Mouse (Mus musculus): ENCODE measurements at regions not wholly inside any gene's neighbourhood (a gene's known extent, or its start where the extent isn't known, plus 50 kb on each side); places are given as distances from the start of the nearest gene placed in this dataset.

- no peak for DNase-seq
- 82% methylated on average over 6 of the region's 6 CpGs for whole genome bisulfite sequencing
These were observed 193.9 kb downstream of the Opa1 start for GRCm38 (mm10) chr16:29773056-29773455.

GRCm38 (mm10) chr16:29774949-29775348 lies 195.8 kb downstream of the Opa1 start:
- no peaks in the 10 kb centered on the region for H3K36me3 ChIP-seq (ENCODE audit: control insufficient read depth, insufficient read depth, low read length)
- H3K4me3 ChIP-seq (replicated peaks; ENCODE audit: low read depth, low read length): no peak overlapping the region
- H3K4me2 ChIP-seq (ENCODE audit: low read length): no peak overlapping the region
- WGBS: 39% methylated on average over 2 of the region's 2 CpGs
- no peak for DNase-seq
- H3K9me3 ChIP-seq (ENCODE audit: control insufficient read depth, low read length): no peaks in the 10 kb centered on the region
- H3K4me1 ChIP-seq (ENCODE audit: control insufficient read depth, insufficient read depth, low read length): peaks cover 5% of the 10 kb centered on the region; the same call in 1 of the 2 replicates
- H3K27me3 ChIP-seq (ENCODE audit: control insufficient read depth, insufficient read depth, low read length): 0 out of 2 replicates have a peak, but pooled peaks cover 3% of the 10 kb centered on the region
- no peak overlapping the region for H3K27ac ChIP-seq (replicated peaks; ENCODE audit: low read depth, low read length)
- H3K9ac ChIP-seq (replicated peaks; ENCODE audit: low read length): no peak overlapping the region
- no peak for ATAC-seq (ENCODE audit: low FRiP score, low TSS enrichment)

More at GRCm38 (mm10) chr16:29773056-29773455, 193.9 kb downstream of the Opa1 start:
- Histone ChIP-seq H3K9me3 (ENCODE audit: control insufficient read depth, low read length) (no peaks in the 10 kb centered on the region), H3K36me3 (ENCODE audit: control insufficient read depth, insufficient read depth, low read length) (no peaks in the 10 kb centered on the region), H3K27ac (replicated peaks; ENCODE audit: low read depth, low read length) (no peak overlapping the region), H3K4me1 (ENCODE audit: control insufficient read depth, insufficient read depth, low read length) (peaks cover 5% of the 10 kb centered on the region; the same call in 1 of the 2 replicates), H3K27me3 (ENCODE audit: control insufficient read depth, insufficient read depth, low read length) (0 out of 2 replicates have a peak, but pooled peaks cover 3% of the 10 kb centered on the region), H3K4me3 (replicated peaks; ENCODE audit: low read depth, low read length) (no peak overlapping the region), H3K9ac (replicated peaks; ENCODE audit: low read length) (no peak overlapping the region), H3K4me2 (ENCODE audit: low read length) (no peak overlapping the region)
- ATAC-seq (ENCODE audit: low FRiP score, low TSS enrichment): no peak

- peaks cover 5% of the 10 kb centered on the region; the same call in 1 of the 2 replicates for H3K4me1 ChIP-seq (ENCODE audit: control insufficient read depth, insufficient read depth, low read length)
- 33% methylated on average over 5 of the region's 5 CpGs for WGBS
- no peak overlapping the region for H3K4me2 ChIP-seq (ENCODE audit: low read length)
These were observed 196.7 kb downstream of the Opa1 start for GRCm38 (mm10) chr16:29775879-29776278.

GRCm38 (mm10) chr16:29782441-29782840 lies 203.3 kb downstream of the Opa1 start:
- WGBS: 83% methylated on average over 4 of the region's 4 CpGs
- Histone ChIP-seq H3K9me3 (ENCODE audit: control insufficient read depth, low read length) (0 out of 2 replicates have a peak, but pooled peaks cover 4% of the 10 kb centered on the region), H3K27me3 (ENCODE audit: control insufficient read depth, insufficient read depth, low read length) (no peaks in the 10 kb centered on the region), H3K4me2 (ENCODE audit: low read length) (no peak overlapping the region), H3K27ac (replicated peaks; ENCODE audit: low read depth, low read length) (no peak overlapping the region), H3K36me3 (ENCODE audit: control insufficient read depth, insufficient read depth, low read length) (no peaks in the 10 kb centered on the region), H3K4me3 (replicated peaks; ENCODE audit: low read depth, low read length) (no peak overlapping the region), H3K4me1 (ENCODE audit: control insufficient read depth, insufficient read depth, low read length) (no peaks in the 10 kb centered on the region), H3K9ac (replicated peaks; ENCODE audit: low read length) (no peak overlapping the region)
- ATAC-seq (ENCODE audit: low FRiP score, low TSS enrichment): no peak
- DNase-seq: no peak

More at GRCm38 (mm10) chr16:29775879-29776278, 196.7 kb downstream of the Opa1 start:
- no peak overlapping the region for H3K4me3 ChIP-seq (replicated peaks; ENCODE audit: low read depth, low read length)
- H3K9ac ChIP-seq (replicated peaks; ENCODE audit: low read length): no peak overlapping the region
- DNase-seq (no peak), ATAC-seq (ENCODE audit: low FRiP score, low TSS enrichment) (no peak)
- no peaks in the 10 kb centered on the region for H3K9me3 ChIP-seq (ENCODE audit: control insufficient read depth, low read length)
- H3K27ac ChIP-seq (replicated peaks; ENCODE audit: low read depth, low read length): no peak overlapping the region
- 0 out of 2 replicates have a peak, but pooled peaks cover 3% of the 10 kb centered on the region for H3K27me3 ChIP-seq (ENCODE audit: control insufficient read depth, insufficient read depth, low read length)
- H3K36me3 ChIP-seq (ENCODE audit: control insufficient read depth, insufficient read depth, low read length): no peaks in the 10 kb centered on the region

- 96% methylated on average over 3 of the region's 3 CpGs for WGBS
- H3K4me1 ChIP-seq (ENCODE audit: control insufficient read depth, insufficient read depth, low read length): no peaks in the 10 kb centered on the region
- H3K36me3 ChIP-seq (ENCODE audit: control insufficient read depth, insufficient read depth, low read length): no peaks in the 10 kb centered on the region
- H3K4me2 ChIP-seq (ENCODE audit: low read length): no peak overlapping the region
- H3K9ac ChIP-seq (replicated peaks; ENCODE audit: low read length): no peak overlapping the region
- ATAC-seq (ENCODE audit: low FRiP score, low TSS enrichment): no peak
- H3K27me3 ChIP-seq (ENCODE audit: control insufficient read depth, insufficient read depth, low read length): no peaks in the 10 kb centered on the region
- no peak for DNase-seq
- H3K4me3 ChIP-seq (replicated peaks; ENCODE audit: low read depth, low read length): no peak overlapping the region
- H3K27ac ChIP-seq (replicated peaks; ENCODE audit: low read depth, low read length): no peak overlapping the region
- H3K9me3 ChIP-seq (ENCODE audit: control insufficient read depth, low read length): 0 out of 2 replicates have a peak, but pooled peaks cover 4% of the 10 kb centered on the region
These were observed 206.0 kb downstream of the Opa1 start for GRCm38 (mm10) chr16:29785114-29785513.

- 82% methylated on average over 8 of the region's 8 CpGs for WGBS
- ATAC-seq (ENCODE audit: low FRiP score, low TSS enrichment) (no peak), DNase-seq (no peak)
- H3K9me3 ChIP-seq (ENCODE audit: control insufficient read depth, low read length): 0 out of 2 replicates have a peak, but pooled peaks cover 4% of the 10 kb centered on the region
- no peak overlapping the region for H3K27ac ChIP-seq (replicated peaks; ENCODE audit: low read depth, low read length)
- H3K4me2 ChIP-seq (ENCODE audit: low read length): no peak overlapping the region
- no peak overlapping the region for H3K9ac ChIP-seq (replicated peaks; ENCODE audit: low read length)
- H3K4me3 ChIP-seq (replicated peaks; ENCODE audit: low read depth, low read length): no peak overlapping the region
- no peaks in the 10 kb centered on the region for H3K27me3 ChIP-seq (ENCODE audit: control insufficient read depth, insufficient read depth, low read length)
- H3K4me1 ChIP-seq (ENCODE audit: control insufficient read depth, insufficient read depth, low read length): no peaks in the 10 kb centered on the region
- H3K36me3 ChIP-seq (ENCODE audit: control insufficient read depth, insufficient read depth, low read length): no peaks in the 10 kb centered on the region
These were observed 207.4 kb downstream of the Opa1 start for GRCm38 (mm10) chr16:29786540-29786939.

GRCm38 (mm10) chr16:29787633-29788511 lies 208.7 kb downstream of the Opa1 start:
- Histone ChIP-seq H3K27ac (replicated peaks; ENCODE audit: low read depth, low read length) (no peak overlapping the region), H3K36me3 (ENCODE audit: control insufficient read depth, insufficient read depth, low read length) (no peaks in the 10 kb centered on the region), H3K4me1 (ENCODE audit: control insufficient read depth, insufficient read depth, low read length) (no peaks in the 10 kb centered on the region), H3K4me2 (ENCODE audit: low read length) (no peak overlapping the region), H3K9ac (replicated peaks; ENCODE audit: low read length) (no peak overlapping the region), H3K27me3 (ENCODE audit: control insufficient read depth, insufficient read depth, low read length) (no peaks in the 10 kb centered on the region), H3K9me3 (ENCODE audit: control insufficient read depth, low read length) (0 out of 2 replicates have a peak, but pooled peaks cover 4% of the 10 kb centered on the region), H3K4me3 (replicated peaks; ENCODE audit: low read depth, low read length) (no peak overlapping the region)
- WGBS: 85% methylated on average over 5 of the region's 5 CpGs
- ATAC-seq (ENCODE audit: low FRiP score, low TSS enrichment) (no peak), DNase-seq (no peak)

GRCm38 (mm10) chr16:29790064-29790463 lies 210.9 kb downstream of the Opa1 start:
- DNase-seq (no peak), ATAC-seq (ENCODE audit: low FRiP score, low TSS enrichment) (no peak)
- H3K27ac ChIP-seq (replicated peaks; ENCODE audit: low read depth, low read length): no peak overlapping the region
- 0 out of 2 replicates have a peak, but pooled peaks cover 4% of the 10 kb centered on the region for H3K9me3 ChIP-seq (ENCODE audit: control insufficient read depth, low read length)
- H3K4me3 ChIP-seq (replicated peaks; ENCODE audit: low read depth, low read length): no peak overlapping the region
- 96% methylated on average over 3 of the region's 3 CpGs for WGBS
- no peaks in the 10 kb centered on the region for H3K36me3 ChIP-seq (ENCODE audit: control insufficient read depth, insufficient read depth, low read length)
- H3K9ac ChIP-seq (replicated peaks; ENCODE audit: low read length): no peak overlapping the region
- H3K4me2 ChIP-seq (ENCODE audit: low read length): no peak overlapping the region
- no peaks in the 10 kb centered on the region for H3K27me3 ChIP-seq (ENCODE audit: control insufficient read depth, insufficient read depth, low read length)
- H3K4me1 ChIP-seq (ENCODE audit: control insufficient read depth, insufficient read depth, low read length): no peaks in the 10 kb centered on the region
